Comparison of ENCODE assay signal across 21 mouse cellular contexts in genomic region chr5:119617856-119618255, GRCm38 (mm10). TPM values are rescaled to one million over a fixed set of nuclear protein-coding genes. Genes with fewer than 3 reads are reported as not detected.
DNase-seq lines count a peak whose midpoint lies in the region; ATAC-seq and TF ChIP-seq lines count a peak whose summit lies in the region.
"Had no signal": no experiment of that assay in that cellular context is flagged by ENCODE, and none has a peak within 500 bp of the region (broad histone marks: within the 10 kb centered on the region; RNA-seq: fewer than 3 reads in every experiment).

No protein-coding gene starts in this region.

- ATAC-seq in erythroblast, adult 5-6 weeks (replicated peaks; ENCODE audit: low FRiP score, poor library complexity, severe bottlenecking): no peak
- ATAC-seq: forebrain, embryonic 13.5 days; forebrain, embryonic 15.5 days; forebrain, postnatal 0 days had no signal

- DNase-seq in 3134 (ENCODE audit: extremely low read depth, insufficient read length, low spot score): peak; percentile 28
- DNase-seq in 3T3-L1 (ENCODE audit: low read depth, low spot score): peak; percentile 57
- DNase-seq in NIH3T3 (ENCODE audit: low read depth): peak; percentile 7
- DNase-seq in cerebellum, postnatal 36 days: no peak
- no peak for DNase-seq in spleen, postnatal 14 days (ENCODE audit: low spot score in 2 of 2)
- DNase-seq in cerebellum, adult 9-10 months: no peak
- DNase-seq: adrenal gland, adult 2 months; adrenal gland, postnatal 10 days; adrenal gland, postnatal 25 days; cerebellum, adult 11-12 months; cerebellum, adult 2 months; cerebellum, adult 9-11 months; cerebellum, postnatal 14 days; forebrain, postnatal 0 days had no signal

- no peaks in the 10 kb centered on the region; the same call in 1 of the 2 replicates for H3K4me1 ChIP-seq in embryonic fibroblast, embryonic 13.5 days (ENCODE audit: control insufficient read depth, insufficient read depth, low read length)

- peak overlapping the region; percentile 12; the same call in 1 of the 2 replicates for H3K27ac ChIP-seq in embryonic fibroblast, embryonic 13.5 days (ENCODE audit: insufficient read depth, low read length)
- H3K27ac ChIP-seq: embryonic facial prominence, embryonic 10.5 days; embryonic facial prominence, embryonic 12.5 days; forebrain, embryonic 13.5 days; forebrain, embryonic 15.5 days had no signal

- TF ChIP-seq POLR2A in embryonic fibroblast, embryonic 13.5 days (IDR thresholded peaks at IDR 0.05; ENCODE audit: low read depth, low read length): no peak

- no peak for TF ChIP-seq CTCF in embryonic fibroblast, embryonic 13.5 days (IDR thresholded peaks at IDR 0.05; ENCODE audit: borderline replicate concordance, insufficient read depth, low read length)

- no peak overlapping the region for H3K4me3 ChIP-seq in embryonic fibroblast, embryonic 13.5 days (ENCODE audit: insufficient read depth, low read length)
- H3K4me3 ChIP-seq: embryonic facial prominence, embryonic 10.5 days; embryonic facial prominence, embryonic 12.5 days; forebrain, embryonic 13.5 days; forebrain, embryonic 15.5 days had no signal

RNA-seq across cellular contexts. Expression of gene Tbx3, which starts 52.6 kb away (rescaled TPM):
- 16.8 and 20.9 TPM in 2 replicates for polyA plus RNA-seq in embryonic fibroblast, embryonic 13.5 days (2011; ENCODE audit: insufficient read length, low read depth, missing spikeins)
- total RNA-seq in erythroblast, adult 5-6 weeks (2015; ENCODE audit: low replicate concordance): not detected in 2 replicates
- not detected in 2 replicates for total RNA-seq in erythroblast, adult 5-6 weeks (2017; ENCODE audit: low replicate concordance)
- total RNA-seq: MEL had no signal

Comparison
In these comparisons a context has a peak if more than half of its experiments do, and no peak if none do; other contexts are left out.
1. DNase-seq: peak in 3134 (single experiment), 3T3-L1 (single experiment) and NIH3T3 (single experiment); none in cerebellum, postnatal 36 days (0 of 2), spleen, postnatal 14 days (0 of 2) and cerebellum, adult 9-10 months (single experiment).